Mouse (Mus musculus) MEL (cell line): ENCODE measurements around the gene Nsd2. TPM values are rescaled to one million over a fixed set of nuclear protein-coding genes. Genes with fewer than 3 reads are reported as not detected.

ENCODE experiments used
- DNase-seq: peaks from one replicate; pipeline ENCODE4 v3.0.0; 2011; ENCODE audit warnings: low read depth, low spot score
- H3K27ac ChIP-seq: 2 replicates; pipeline ENCODE4 v1.5.1; 2012; ENCODE audit warnings: low read depth, mild to moderate bottlenecking, control low read depth, low read length, moderate library complexity; ENCODE audit not compliant: control insufficient read depth
- H3K27me3 ChIP-seq, 2 experiments: fragments of 150-350 bp in 1 of 2; sonication (generic) in 1 of 2; 2 replicates each; pipeline ENCODE4 v1.6.1; 2012; ENCODE audit warnings: low read length in 2 of 2, mild to moderate bottlenecking in 2 of 2, improper control_type of control experiment in 1 of 2, moderate library complexity in 1 of 2; ENCODE audit not compliant: insufficient read depth in 2 of 2, control insufficient read depth in 1 of 2
- H3K36me3 ChIP-seq, 2 experiments: 2 replicates each; pipeline ENCODE4 v1.6.1; 2012 to 2014; ENCODE audit warnings: low read length in 2 of 2, improper control_type of control experiment in 1 of 2, inconsistent platforms in 1 of 2, mild to moderate bottlenecking in 1 of 2; ENCODE audit not compliant: insufficient read depth in 2 of 2, control insufficient read depth in 1 of 2
- H3K4me1 ChIP-seq, 2 experiments: fragments of 150-350 bp in 1 of 2; sonication (generic) in 1 of 2; 2 replicates each; pipeline ENCODE4 v1.6.1; 2012; ENCODE audit warnings: low read length in 2 of 2, improper control_type of control experiment in 1 of 2, mild to moderate bottlenecking in 1 of 2; ENCODE audit not compliant: insufficient read depth in 2 of 2, control insufficient read depth in 1 of 2
- H3K4me3 ChIP-seq, 2 experiments: fragments of 150-350 bp in 1 of 2; sonication (generic) in 1 of 2; 2 replicates each; pipeline ENCODE4 v1.5.1; 2012; ENCODE audit warnings: low read depth in 2 of 2, low read length in 2 of 2, mild to moderate bottlenecking in 2 of 2, moderate library complexity in 2 of 2, control low read depth in 1 of 2, improper control_type of control experiment in 1 of 2; ENCODE audit not compliant: control insufficient read depth in 1 of 2, insufficient read depth in 1 of 2
- H3K79me2 ChIP-seq: 2 replicates; pipeline ENCODE4 v1.6.1; 2012; ENCODE audit warnings: mild to moderate bottlenecking, low read length, moderate library complexity; ENCODE audit not compliant: control insufficient read depth, poor library complexity, insufficient read depth
- H3K9ac ChIP-seq: 2 replicates; pipeline ENCODE4 v1.6.1; 2012; ENCODE audit warnings: low read depth, mild to moderate bottlenecking, control low read depth, low read length, moderate library complexity; ENCODE audit not compliant: control insufficient read depth, poor library complexity, severe bottlenecking
- H3K9me3 ChIP-seq: fragments of 150-350 bp; sonication (generic); replicated peaks from 2 replicates; pipeline ENCODE4 v1.6.1; 2012; ENCODE audit warnings: mild to moderate bottlenecking, low read length, improper control_type of control experiment, moderate library complexity; ENCODE audit not compliant: insufficient read depth
- BHLHE40 ChIP-seq: IDR thresholded peaks from 2 replicates; pipeline ENCODE4 v1.6.1; 2012; ENCODE audit warnings: low read depth, mild to moderate bottlenecking, inconsistent platforms, low read length, improper control_type of control experiment, borderline replicate concordance
- CHD1 ChIP-seq: IDR thresholded peaks from 2 replicates; pipeline ENCODE4 v1.6.1; 2012; ENCODE audit warnings: low read depth, mild to moderate bottlenecking, inconsistent platforms, low read length, improper control_type of control experiment
- CTCF ChIP-seq, 3 experiments: IDR thresholded peaks in 2 of 3; conservative IDR thresholded peaks in 1 of 3; 2 replicates each; pipeline ENCODE4 v1.5.1; 2011 to 2012; ENCODE audit warnings: low read length in 3 of 3, low read depth in 2 of 3, mild to moderate bottlenecking in 2 of 3, improper control_type of control experiment in 1 of 3, inconsistent platforms in 1 of 3, mixed read lengths in 1 of 3, moderate library complexity in 1 of 3; ENCODE audit not compliant: control insufficient read depth in 1 of 3, insufficient read depth in 1 of 3, poor library complexity in 1 of 3, severe bottlenecking in 1 of 3
- E2F4 ChIP-seq: IDR thresholded peaks from 2 replicates; pipeline ENCODE4 v1.6.1; 2011; ENCODE audit warnings: low read depth, low read length, improper control_type of control experiment, borderline replicate concordance
- ELF1 ChIP-seq: IDR thresholded peaks from 2 replicates; pipeline ENCODE4 v1.6.1; 2014; ENCODE audit warnings: low read depth, mild to moderate bottlenecking, inconsistent platforms, low read length, improper control_type of control experiment, moderate library complexity
- EP300 ChIP-seq, 2 experiments: IDR thresholded peaks; 2 replicates each; pipeline ENCODE4 v1.6.1; 2011; ENCODE audit warnings: improper control_type of control experiment in 2 of 2, low read length in 2 of 2, low read depth in 1 of 2, mild to moderate bottlenecking in 1 of 2
- ETS1 ChIP-seq: IDR thresholded peaks from 2 replicates; pipeline ENCODE4 v1.6.1; 2012; ENCODE audit warnings: low read depth, mild to moderate bottlenecking, inconsistent platforms, low read length, improper control_type of control experiment, moderate library complexity
- GABPA ChIP-seq: IDR thresholded peaks from 2 replicates; pipeline ENCODE4 v1.6.1; 2012; ENCODE audit warnings: low read depth, mild to moderate bottlenecking, inconsistent platforms, low read length, improper control_type of control experiment, moderate library complexity
- JUND ChIP-seq: IDR thresholded peaks from 2 replicates; pipeline ENCODE4 v1.6.1; 2011; ENCODE audit warnings: low read depth, mild to moderate bottlenecking, improper control_type of control experiment, low read length
- MAFK ChIP-seq: IDR thresholded peaks from 2 replicates; pipeline ENCODE4 v1.6.1; 2011; ENCODE audit warnings: low read depth, mild to moderate bottlenecking, low read length, improper control_type of control experiment, borderline replicate concordance
- MAX ChIP-seq: IDR thresholded peaks from 2 replicates; pipeline ENCODE4 v1.6.1; 2011; ENCODE audit warnings: low read length, improper control_type of control experiment
- MAZ ChIP-seq: IDR thresholded peaks from 2 replicates; pipeline ENCODE4 v1.6.1; 2012; ENCODE audit warnings: low read depth, mild to moderate bottlenecking, inconsistent platforms, low read length, improper control_type of control experiment
- MEF2A ChIP-seq: IDR thresholded peaks from 2 replicates; pipeline ENCODE4 v1.6.1; 2014; ENCODE audit warnings: low read depth, mild to moderate bottlenecking, inconsistent platforms, low read length, improper control_type of control experiment; ENCODE audit not compliant: poor library complexity, insufficient replicate concordance, severe bottlenecking; ENCODE audit errors: extremely low read depth
- MYB ChIP-seq: IDR thresholded peaks from 2 replicates; pipeline ENCODE4 v1.6.1; 2011; ENCODE audit warnings: mild to moderate bottlenecking, low read depth, low read length, improper control_type of control experiment
- MYC ChIP-seq: IDR thresholded peaks from 2 replicates; pipeline ENCODE4 v1.6.1; 2011; ENCODE audit warnings: low read depth, mild to moderate bottlenecking, low read length, improper control_type of control experiment, moderate library complexity
- NELFE ChIP-seq: IDR thresholded peaks from 2 replicates; pipeline ENCODE4 v1.6.1; 2011; ENCODE audit warnings: low read depth, low read length, improper control_type of control experiment
- SIN3A ChIP-seq: IDR thresholded peaks from 2 replicates; pipeline ENCODE4 v1.6.1; 2012; ENCODE audit warnings: low read length, improper control_type of control experiment, inconsistent platforms
- SMC3 ChIP-seq: IDR thresholded peaks from 2 replicates; pipeline ENCODE4 v1.6.1; 2011; ENCODE audit warnings: low read depth, low read length, improper control_type of control experiment
- TAL1 ChIP-seq: IDR thresholded peaks from 2 replicates; pipeline ENCODE4 v1.6.1; 2012; ENCODE audit warnings: mild to moderate bottlenecking, inconsistent platforms, low read length, moderate library complexity, mixed read lengths
- TBP ChIP-seq: IDR thresholded peaks from 2 replicates; pipeline ENCODE4 v1.8.0; 2011; ENCODE audit warnings: low read depth, low read length, improper control_type of control experiment
- UBTF ChIP-seq: IDR thresholded peaks from 2 replicates; pipeline ENCODE4 v1.6.1; 2012; ENCODE audit warnings: low read depth, mild to moderate bottlenecking, inconsistent platforms, low read length, improper control_type of control experiment, moderate library complexity, borderline replicate concordance; ENCODE audit not compliant: insufficient read depth
- USF1 ChIP-seq: IDR thresholded peaks from 2 replicates; pipeline ENCODE4 v1.6.1; 2014; ENCODE audit warnings: low read depth, mild to moderate bottlenecking, inconsistent platforms, low read length, improper control_type of control experiment, moderate library complexity
- USF2 ChIP-seq, 2 experiments: IDR thresholded peaks; 2 replicates each; pipeline ENCODE4 v1.6.1; 2011 to 2012; ENCODE audit warnings: improper control_type of control experiment in 2 of 2, low read length in 2 of 2, borderline replicate concordance in 1 of 2, inconsistent platforms in 1 of 2, low read depth in 1 of 2, mild to moderate bottlenecking in 1 of 2; ENCODE audit not compliant: insufficient read depth in 1 of 2
- ZC3H11A ChIP-seq: IDR thresholded peaks from 2 replicates; pipeline ENCODE4 v1.6.1; 2012; ENCODE audit warnings: low read depth, mild to moderate bottlenecking, inconsistent platforms, low read length, improper control_type of control experiment
- ZNF384 ChIP-seq: IDR thresholded peaks from 2 replicates; pipeline ENCODE4 v1.6.1; 2012; ENCODE audit warnings: low read depth, mild to moderate bottlenecking, inconsistent platforms, low read length, improper control_type of control experiment
- polyA plus RNA-seq, 2 experiments: library from polyadenylated mRNA; stranded (reverse) in 1 of 2; unstranded in 1 of 2; fragments of >175 nt in 1 of 2; fragments of >200 nt in 1 of 2; gene quantifications; 2 replicates each; pipeline versions ENCODE4 v1.2.1 to v1.2.4; 2012; ENCODE audit warnings: low replicate concordance in 2 of 2, low read depth in 1 of 2; ENCODE audit not compliant: insufficient read length in 2 of 2, insufficient read depth in 1 of 2, missing spikeins in 1 of 2
- total RNA-seq: library from RNA; depleted of rRNA; stranded (reverse); fragments of 300-350 nt; gene quantifications from 2 replicates; pipeline ENCODE4 v1.2.3, GENCODE M21; 2012

The Nsd2 gene
- total and polyA plus RNA-seq, 3 experiments: 82.5 to 233 (median 116) TPM

DNA sequence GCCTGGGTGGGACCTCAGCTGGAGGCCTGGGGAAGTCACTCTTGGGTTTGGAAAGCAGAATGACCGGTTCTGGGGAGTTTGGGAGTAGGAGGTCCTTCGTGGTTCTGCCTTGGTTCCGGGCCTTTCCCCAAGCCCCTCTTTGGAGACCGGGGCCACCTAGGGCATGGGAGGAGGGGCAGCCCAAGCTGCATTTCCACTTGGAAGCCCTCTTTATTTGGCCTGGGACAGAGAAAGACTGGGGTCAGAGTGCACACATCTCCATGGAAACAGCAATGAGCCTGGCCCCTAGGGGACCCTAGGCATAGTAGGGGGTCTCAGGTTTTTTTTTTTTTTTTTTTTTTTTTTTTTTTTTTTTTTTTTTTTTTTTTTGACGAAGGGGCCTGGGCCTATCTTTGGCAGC is 2.4 kb upstream of the Nsd2 start:
- Histone ChIP-seq H3K4me3 (no peak overlapping the region), H3K36me3 (peaks cover 0 to 34% of the 10 kb centered on the region in 2 experiments; a peak in 2 of 4 replicates), H3K27me3 (no peaks in the 10 kb centered on the region), H3K4me1 (peaks cover 11 to 30% of the 10 kb centered on the region in 2 experiments), H3K9me3 (no peaks in the 10 kb centered on the region), H3K27ac (no peak overlapping the region), H3K9ac (no peak overlapping the region), H3K79me2 (peaks cover 24% of the 10 kb centered on the region)
- DNase-seq: no peak
- TF ChIP-seq CTCF (IDR thresholded peaks at IDR 0.05 in 2 of 3, conservative IDR thresholded peaks at IDR 0.05 in 1 of 3; ENCODE audit: control insufficient read depth in 1 of 3, insufficient read depth in 1 of 3, low read depth in 2 of 3, low read length in 3 of 3, poor library complexity in 1 of 3, severe bottlenecking in 1 of 3) (no peak), TAL1 (no peak), USF1 (no peak), ETS1 (no peak), ZC3H11A (no peak), MYC (no peak), MAZ (no peak), MYB (no peak), TBP (no peak), SMC3 (no peak), ELF1 (no peak), JUND (no peak), MEF2A (no peak), CHD1 (no peak), BHLHE40 (no peak), UBTF (no peak), MAFK (no peak), EP300 (IDR thresholded peaks at IDR 0.05; ENCODE audit: low read depth in 1 of 2, low read length in 2 of 2) (no peak), GABPA (no peak)

DNA sequence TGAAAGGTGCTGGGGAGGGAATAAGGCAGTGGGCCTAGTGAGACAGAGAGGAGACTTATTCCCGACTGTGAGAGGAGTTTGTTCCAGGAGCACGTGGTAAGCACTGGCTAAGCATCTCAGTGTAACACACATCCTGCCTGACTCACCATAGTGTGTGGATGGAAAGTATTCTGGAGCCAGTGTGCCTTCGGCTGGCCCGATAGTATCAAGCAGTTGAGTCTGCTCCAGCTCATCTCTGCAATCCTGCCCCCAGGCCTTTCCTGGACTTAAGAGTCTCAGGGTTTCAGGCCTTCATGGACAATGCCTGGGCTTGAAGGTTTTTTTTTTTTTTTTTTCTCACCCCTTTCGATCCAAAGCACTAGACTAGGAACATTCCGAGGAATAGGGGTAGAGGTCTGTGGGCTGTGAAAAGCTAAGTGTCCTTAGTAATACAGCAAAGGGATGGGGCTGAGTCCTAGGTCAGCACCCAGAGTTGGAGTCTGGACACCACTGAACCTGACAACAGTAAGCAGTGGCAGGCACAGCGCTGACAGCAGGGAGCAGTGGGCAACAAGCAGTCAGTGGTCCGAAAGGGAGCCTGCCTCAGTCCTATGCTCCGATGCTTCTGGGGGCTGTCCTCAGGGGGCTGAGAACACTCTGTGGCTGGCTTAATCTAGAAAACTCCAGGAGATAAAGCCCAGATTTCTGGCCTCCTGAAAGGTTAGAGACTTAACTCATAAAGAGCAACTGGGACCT is 1.2 kb upstream of the Nsd2 start:
- peaks cover 4 to 42% of the 10 kb centered on the region in 2 experiments; a peak in 3 of 4 replicates for H3K36me3 ChIP-seq
- H3K4me1 ChIP-seq: peaks cover 11 to 31% of the 10 kb centered on the region in 2 experiments
- H3K9ac ChIP-seq: peak overlapping the region; percentile 100
- no peaks in the 10 kb centered on the region for H3K9me3 ChIP-seq
- TF ChIP-seq ZC3H11A (no peak), TAL1 (peak; percentile 35), UBTF (no peak), CHD1 (0 out of 2 replicates have a peak, but pooled peaks have one; percentile 44), USF2 (IDR thresholded peaks at IDR 0.05; ENCODE audit: borderline replicate concordance in 1 of 2, insufficient read depth in 1 of 2, low read depth in 1 of 2, low read length in 2 of 2) (no peak), NELFE (no peak), MAX (no peak), USF1 (no peak), SIN3A (no peak), ZNF384 (peak; percentile 51), E2F4 (no peak)
- peak overlapping the region; percentile 62 for H3K27ac ChIP-seq
- H3K4me3 ChIP-seq: peak overlapping the region; percentile 84
- H3K79me2 ChIP-seq: peaks cover 31% of the 10 kb centered on the region
- H3K27me3 ChIP-seq: no peaks in the 10 kb centered on the region
- DNase-seq: peak; percentile 65
